Mouse (Mus musculus) forebrain, embryonic 12.5 days (tissue): ENCODE data around the gene Lekr1. TPM values are rescaled to one million over a fixed set of nuclear protein-coding genes. Genes with fewer than 3 reads are reported as not detected.

Experiments used
- ATAC-seq: fragments of 200-750 bp; cut with Nextera tagmentation; 2 replicates; pipeline ENCODE4 v1.8.0; 2017; ENCODE audit warnings: moderate TSS enrichment; ENCODE audit not compliant: low FRiP score
- H3K27ac ChIP-seq: fragments of 300-500 bp; sonication (generic); 2 replicates; pipeline ENCODE4 v1.5.1; 2016; ENCODE audit warnings: mild to moderate bottlenecking
- H3K27me3 ChIP-seq: fragments of 300-500 bp; sonication (generic); 2 replicates; pipeline ENCODE4 v1.6.1; 2016; ENCODE audit warnings: mild to moderate bottlenecking
- H3K36me3 ChIP-seq: fragments of 300-500 bp; sonication (generic); replicated peaks from 2 replicates; pipeline ENCODE4 v1.6.1; 2016; ENCODE audit warnings: mild to moderate bottlenecking
- H3K4me1 ChIP-seq: fragments of 300-500 bp; sonication (generic); 2 replicates; pipeline ENCODE4 v1.6.1; 2016
- H3K4me2 ChIP-seq: fragments of 300-500 bp; sonication (generic); 2 replicates; pipeline ENCODE4 v1.6.1; 2016; ENCODE audit warnings: mild to moderate bottlenecking, moderate library complexity
- H3K4me3 ChIP-seq: fragments of 300-500 bp; sonication (generic); replicated peaks from 2 replicates; pipeline ENCODE4 v1.5.1; 2016; ENCODE audit warnings: mild to moderate bottlenecking
- H3K9ac ChIP-seq: fragments of 300-500 bp; sonication (generic); 2 replicates; pipeline ENCODE4 v1.6.1; 2016; ENCODE audit warnings: mild to moderate bottlenecking
- H3K9me3 ChIP-seq: fragments of 300-500 bp; sonication (generic); 2 replicates; pipeline ENCODE4 v1.6.1; 2016
- WGBS: fragments of 180-500 bp; shearing (Covaris S2); methylation state at CpG from one replicate; pipeline ENCODE4 v1.1.7; 2016; 5-methylcytosine and 5-hydroxymethylcytosine counted together
- polyA plus RNA-seq: library from polyadenylated mRNA; unstranded; fragments of >200 nt; fragmentation: Nextera tagmentation; extraction: Ambion mirVana; gene quantifications from 2 replicates; pipeline ENCODE4 v1.2.1, GENCODE M21; 2016

Lekr1 gene
- polyA plus RNA-seq, 1 experiment from 2014 or later: 7.0 TPM

DNA sequence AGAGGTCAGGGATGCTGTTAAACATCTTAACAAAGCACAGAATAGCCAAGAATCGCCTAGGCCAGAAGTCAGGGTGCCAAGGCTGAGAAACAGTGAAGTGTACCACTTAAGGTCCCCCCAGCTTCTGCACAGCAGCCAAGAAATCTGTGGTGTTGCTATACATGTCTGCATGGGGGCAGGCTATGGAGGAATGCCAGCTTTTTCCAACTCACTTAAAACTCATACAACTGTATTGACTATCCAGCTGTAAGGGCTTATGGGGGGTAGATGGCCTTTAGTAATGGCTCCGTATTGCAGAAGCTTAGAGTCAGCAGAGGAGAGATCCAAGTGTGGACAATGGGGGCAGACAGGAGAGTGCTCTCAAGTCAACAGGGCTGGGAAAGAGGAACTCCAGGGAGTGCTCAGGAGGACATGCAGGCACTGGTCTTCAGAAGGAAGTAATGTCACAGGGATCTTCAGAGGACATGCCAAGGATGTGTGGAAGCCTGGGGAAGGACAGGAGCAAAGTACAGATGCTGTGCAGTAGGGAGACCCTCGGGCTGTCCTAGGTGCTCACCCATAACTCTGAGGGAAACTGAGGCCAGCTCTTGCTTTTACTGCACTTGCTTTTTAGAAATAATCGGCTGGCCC is 181.2 kb downstream of the Lekr1 start:
- no peak overlapping the region for H3K4me2 ChIP-seq
- H3K9me3 ChIP-seq: no peaks in the 10 kb centered on the region
- ATAC-seq: no peak
- no peak overlapping the region for H3K9ac ChIP-seq
- H3K4me3 ChIP-seq: no peak overlapping the region
- WGBS: 82% methylated on average over 4 of the region's 4 CpGs
- H3K27me3 ChIP-seq: no peaks in the 10 kb centered on the region
- no peak overlapping the region for H3K27ac ChIP-seq
- H3K36me3 ChIP-seq: no peaks in the 10 kb centered on the region
- no peaks in the 10 kb centered on the region for H3K4me1 ChIP-seq

DNA sequence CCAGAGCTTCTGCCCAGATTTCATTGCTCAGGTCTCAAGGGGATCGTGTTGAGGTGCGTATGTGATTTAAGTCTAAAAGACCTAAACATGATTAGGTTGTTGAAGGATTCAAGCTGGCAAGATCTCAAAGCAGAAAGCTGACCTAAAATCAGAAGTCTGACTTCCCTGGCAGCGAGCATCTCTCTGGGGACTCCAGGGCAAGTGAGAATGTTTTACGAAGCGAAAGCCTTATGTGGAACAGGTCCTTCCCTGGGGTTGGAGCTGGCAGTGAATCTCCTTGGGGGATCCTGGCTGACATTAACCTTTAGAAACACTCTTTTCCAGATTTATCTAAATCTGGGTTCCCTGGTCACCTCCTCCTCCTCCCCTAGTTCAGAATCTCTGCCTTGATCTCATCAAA is 187.7 kb downstream of the Lekr1 start:
- peaks cover 7% of the 10 kb centered on the region for H3K4me1 ChIP-seq
- no peak for ATAC-seq
- H3K4me3 ChIP-seq: no peak overlapping the region
- no peaks in the 10 kb centered on the region for H3K9me3 ChIP-seq
- no peak overlapping the region for H3K9ac ChIP-seq
- H3K4me2 ChIP-seq: no peak overlapping the region
- H3K36me3 ChIP-seq: no peaks in the 10 kb centered on the region
- H3K27ac ChIP-seq: no peak overlapping the region
- peaks cover 2% of the 10 kb centered on the region for H3K27me3 ChIP-seq
- 89% methylated on average over 5 of the region's 5 CpGs for WGBS

DNA sequence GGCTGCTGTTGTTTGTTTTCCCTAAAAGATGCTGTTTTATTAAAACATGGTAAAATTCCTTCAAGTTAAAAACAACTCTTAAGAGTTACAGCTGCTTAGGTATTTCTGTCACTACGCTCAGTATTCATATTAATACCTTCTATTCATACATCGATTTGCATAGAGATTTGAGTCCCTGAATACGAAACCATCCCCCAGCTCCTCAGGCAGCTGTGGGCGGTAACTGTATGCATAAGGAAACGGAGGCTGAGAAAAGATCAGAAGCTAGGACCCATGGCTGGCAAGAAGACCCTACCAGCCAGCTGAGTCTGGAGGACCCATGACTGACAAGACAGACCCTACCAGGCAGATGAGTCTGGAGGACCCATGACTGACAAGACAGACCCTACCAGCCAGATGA is 189.5 kb downstream of the Lekr1 start:
- Histone ChIP-seq H3K4me1 (peaks cover 12% of the 10 kb centered on the region), H3K4me3 (no peak overlapping the region), H3K36me3 (no peaks in the 10 kb centered on the region), H3K9me3 (no peaks in the 10 kb centered on the region), H3K27me3 (peaks cover 15% of the 10 kb centered on the region), H3K27ac (no peak overlapping the region), H3K4me2 (no peak overlapping the region), H3K9ac (no peak overlapping the region)
- ATAC-seq: no peak
- 90% methylated on average over 5 of the region's 5 CpGs for WGBS

DNA sequence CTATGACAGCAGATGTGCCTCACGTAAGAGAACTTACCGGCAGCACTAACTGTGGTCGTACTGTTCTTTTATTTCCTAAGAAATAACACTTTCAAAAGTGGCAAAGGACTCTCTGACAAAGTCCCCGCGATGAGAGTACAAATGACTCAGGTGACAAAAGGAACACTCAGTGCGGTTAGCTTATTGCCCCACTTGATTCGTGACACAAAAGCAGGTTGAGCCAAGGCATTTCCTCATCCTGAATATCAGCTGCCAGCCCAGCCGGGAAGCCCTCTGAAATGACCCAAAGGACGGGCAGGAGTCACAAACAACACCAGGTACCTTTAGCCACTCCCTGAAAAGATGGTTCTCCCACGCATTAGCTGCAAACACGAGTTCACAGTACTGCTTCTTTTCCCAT is 192.1 kb downstream of the Lekr1 start:
- no peaks in the 10 kb centered on the region for H3K9me3 ChIP-seq
- no peak overlapping the region for H3K4me2 ChIP-seq
- WGBS: 48% methylated on average over 11 of the region's 11 CpGs
- H3K36me3 ChIP-seq: no peaks in the 10 kb centered on the region
- ATAC-seq: no peak
- no peak overlapping the region for H3K9ac ChIP-seq
- H3K27ac ChIP-seq: no peak overlapping the region
- peaks cover 22% of the 10 kb centered on the region for H3K27me3 ChIP-seq
- H3K4me1 ChIP-seq: peaks cover 36% of the 10 kb centered on the region
- no peak overlapping the region for H3K4me3 ChIP-seq

DNA sequence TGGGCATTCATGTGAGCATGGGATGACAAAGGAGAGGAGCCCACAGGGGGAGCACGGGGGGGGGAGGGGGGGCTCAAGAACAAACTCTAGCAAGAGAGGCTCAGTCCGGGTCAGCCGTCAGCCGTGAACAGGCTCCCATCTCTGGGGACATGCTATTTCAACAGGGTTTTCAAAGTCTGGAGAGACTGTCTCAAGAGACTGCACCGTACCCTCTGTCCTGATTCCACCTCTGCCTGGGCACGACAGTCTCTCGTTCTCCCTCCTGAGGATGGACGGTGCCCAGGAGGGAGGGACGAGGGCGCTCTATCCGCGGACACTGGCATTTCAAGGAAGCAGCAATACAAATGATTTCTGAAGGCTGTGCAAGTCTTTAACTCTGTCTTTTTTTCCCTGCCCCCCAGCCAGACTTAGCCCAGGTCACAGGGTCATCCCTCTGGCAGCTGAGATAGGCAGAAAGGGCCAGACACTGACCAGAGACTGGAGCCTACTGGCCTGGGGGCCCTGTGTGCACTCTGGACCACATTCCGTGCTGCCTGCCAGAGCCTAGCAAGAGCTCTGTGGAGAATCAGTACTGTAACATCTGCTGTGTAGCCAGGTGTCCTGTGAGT is 192.8 kb downstream of the Lekr1 start:
- Histone ChIP-seq H3K27me3 (peaks cover 25% of the 10 kb centered on the region), H3K36me3 (no peaks in the 10 kb centered on the region), H3K27ac (no peak overlapping the region), H3K4me3 (no peak overlapping the region), H3K4me2 (0 out of 2 replicates have a peak overlapping the region, but pooled peaks have one; percentile 8), H3K4me1 (peaks cover 41% of the 10 kb centered on the region), H3K9me3 (no peaks in the 10 kb centered on the region), H3K9ac (0 out of 2 replicates have a peak overlapping the region, but pooled peaks have one; percentile 29)
- ATAC-seq: no peak
- WGBS: 17% methylated on average over 13 of the region's 13 CpGs

DNA sequence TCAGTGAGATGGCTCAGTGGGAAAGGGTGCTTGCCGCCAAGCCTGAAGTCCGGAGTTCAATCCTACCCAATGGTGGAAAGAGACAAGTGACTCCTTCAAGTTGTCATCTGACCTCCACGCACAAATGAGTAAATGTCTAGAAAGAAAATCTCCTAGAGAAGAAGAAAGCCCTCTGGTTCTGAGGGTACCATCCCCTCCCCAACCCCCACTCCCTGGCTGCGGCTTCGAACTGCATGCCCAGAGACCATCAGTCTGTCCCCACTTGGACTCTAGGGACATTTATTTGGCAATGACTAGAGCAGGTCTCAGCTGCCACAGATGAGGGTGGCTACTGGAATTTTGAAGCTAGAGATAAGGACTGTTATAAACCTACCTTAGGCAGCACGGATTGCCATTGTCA is 193.7 kb downstream of the Lekr1 start:
- Histone ChIP-seq H3K36me3 (no peaks in the 10 kb centered on the region), H3K27ac (no peak overlapping the region), H3K4me2 (no peak overlapping the region), H3K27me3 (peaks cover 34% of the 10 kb centered on the region), H3K9ac (no peak overlapping the region), H3K4me3 (no peak overlapping the region), H3K9me3 (no peaks in the 10 kb centered on the region), H3K4me1 (peaks cover 45% of the 10 kb centered on the region)
- 93% methylated on average over 6 of the region's 6 CpGs for WGBS
- no peak for ATAC-seq

DNA sequence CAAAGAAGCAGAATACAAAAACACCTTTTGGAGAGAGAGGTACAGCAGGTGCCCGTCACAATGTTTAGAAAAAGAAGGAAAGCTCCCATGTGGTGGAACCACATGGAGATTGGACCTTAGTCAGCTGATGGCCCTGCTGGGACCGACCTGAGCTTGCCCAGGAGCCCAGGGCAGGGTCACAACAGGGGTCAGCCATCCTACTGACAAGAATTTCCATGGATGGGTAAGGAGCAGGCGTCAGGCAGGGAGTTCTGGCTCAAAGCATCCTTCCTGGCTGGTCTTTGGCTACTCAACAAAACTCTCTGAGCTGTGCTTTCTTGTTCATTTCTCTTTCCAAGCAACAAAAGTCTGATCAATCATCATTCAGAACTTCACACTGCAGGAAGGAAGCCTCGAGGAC is 194.9 kb downstream of the Lekr1 start:
- H3K9me3 ChIP-seq: no peaks in the 10 kb centered on the region
- peaks cover 41% of the 10 kb centered on the region for H3K27me3 ChIP-seq
- H3K4me1 ChIP-seq: peaks cover 45% of the 10 kb centered on the region
- H3K36me3 ChIP-seq: no peaks in the 10 kb centered on the region
- ATAC-seq: no peak
- WGBS: 22% methylated on average over 4 of the region's 4 CpGs
- no peak overlapping the region for H3K4me3 ChIP-seq
- H3K4me2 ChIP-seq: no peak overlapping the region
- no peak overlapping the region for H3K9ac ChIP-seq
- H3K27ac ChIP-seq: no peak overlapping the region

DNA sequence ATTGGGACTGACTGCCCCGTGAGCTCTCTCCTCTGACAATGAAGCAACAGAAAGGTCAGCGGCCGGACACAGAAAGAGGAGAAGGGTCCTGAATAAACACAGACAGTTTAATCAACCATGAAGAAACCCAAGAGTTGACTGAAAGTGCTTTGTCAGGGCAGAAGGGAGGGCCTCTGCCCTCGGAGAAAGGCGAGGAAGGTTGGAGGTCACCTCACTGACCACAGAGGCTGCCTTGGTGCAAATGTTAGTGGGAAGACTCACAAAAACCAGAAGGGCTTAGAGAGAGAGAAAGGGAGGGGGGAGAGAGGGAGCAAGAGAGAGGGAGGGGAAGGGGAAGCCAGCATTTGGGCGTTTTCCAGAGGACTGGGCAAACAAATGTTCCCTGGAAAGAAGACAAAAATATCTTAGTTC is 195.4 kb downstream of the Lekr1 start:
- Histone ChIP-seq H3K27ac (no peak overlapping the region), H3K9me3 (no peaks in the 10 kb centered on the region), H3K27me3 (peaks cover 41% of the 10 kb centered on the region), H3K36me3 (no peaks in the 10 kb centered on the region), H3K4me1 (peaks cover 45% of the 10 kb centered on the region), H3K4me2 (no peak overlapping the region), H3K4me3 (no peak overlapping the region), H3K9ac (no peak overlapping the region)
- 4% methylated on average over 6 of the region's 6 CpGs for WGBS
- ATAC-seq: no peak

DNA sequence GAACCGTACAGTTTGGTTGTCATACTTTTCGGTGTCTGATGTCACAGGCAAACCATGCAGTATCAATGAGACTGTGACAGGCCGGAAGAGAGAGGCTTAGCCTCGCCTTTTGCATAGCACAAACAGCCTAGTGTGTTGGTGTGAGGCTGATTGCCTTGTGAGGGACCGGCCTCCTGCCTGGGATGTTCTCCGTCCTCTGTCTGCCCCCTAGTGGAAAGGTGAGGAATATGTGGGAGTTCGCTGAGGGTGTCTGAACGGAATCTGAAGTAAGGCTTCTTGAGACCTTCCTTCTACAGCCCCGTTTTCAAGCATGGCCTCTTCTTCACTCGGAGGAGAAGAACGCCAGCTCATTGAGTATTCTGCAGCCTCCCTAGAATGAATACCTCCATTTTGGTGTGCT is 197.3 kb downstream of the Lekr1 start:
- peak; percentile 93 for ATAC-seq
- H3K4me3 ChIP-seq: no peak overlapping the region
- H3K4me2 ChIP-seq: peak overlapping the region; percentile 43
- H3K9me3 ChIP-seq: no peaks in the 10 kb centered on the region
- no peak overlapping the region for H3K27ac ChIP-seq
- peaks cover 44% of the 10 kb centered on the region for H3K27me3 ChIP-seq
- no peaks in the 10 kb centered on the region for H3K36me3 ChIP-seq
- WGBS: 2% methylated on average over 11 of the region's 11 CpGs
- H3K9ac ChIP-seq: no peak overlapping the region
- peaks cover 43% of the 10 kb centered on the region for H3K4me1 ChIP-seq

DNA sequence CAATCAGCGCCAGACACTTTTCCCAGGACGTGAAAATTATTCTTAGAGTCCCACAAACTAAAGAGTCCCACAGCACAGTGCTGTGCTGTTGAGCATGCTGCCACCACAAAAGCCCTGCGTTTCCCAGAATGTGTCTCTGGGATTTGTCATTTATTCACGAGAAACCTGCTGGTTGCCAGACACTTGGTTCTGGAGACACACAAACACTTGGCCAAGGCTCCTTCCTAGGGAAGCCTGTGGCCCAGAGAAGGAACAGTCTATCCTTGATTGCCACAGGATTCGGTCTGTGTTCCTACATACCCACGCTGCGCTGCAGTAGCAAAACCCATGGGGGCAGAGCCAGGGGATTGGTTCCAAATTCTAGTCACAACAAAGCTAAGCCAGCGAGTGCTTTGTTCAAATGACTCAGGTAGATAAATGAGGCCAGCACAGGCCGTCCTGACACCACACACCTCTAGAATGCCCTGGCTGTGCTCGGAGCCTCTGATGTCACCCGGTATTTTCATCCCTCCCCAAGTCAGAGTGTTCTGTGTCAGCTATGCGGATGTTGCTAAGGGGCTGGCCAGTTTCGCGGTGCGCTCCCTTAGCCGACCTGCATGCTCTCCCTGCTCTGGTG is 197.8 kb downstream of the Lekr1 start:
- 33% methylated on average over 16 of the region's 16 CpGs for WGBS
- no peak for ATAC-seq
- no peak overlapping the region for H3K9ac ChIP-seq
- H3K27ac ChIP-seq: no peak overlapping the region
- no peaks in the 10 kb centered on the region for H3K9me3 ChIP-seq
- H3K4me3 ChIP-seq: no peak overlapping the region
- H3K27me3 ChIP-seq: peaks cover 41% of the 10 kb centered on the region
- peak overlapping the region; percentile 43 for H3K4me2 ChIP-seq
- peaks cover 37% of the 10 kb centered on the region for H3K4me1 ChIP-seq
- H3K36me3 ChIP-seq: no peaks in the 10 kb centered on the region

DNA sequence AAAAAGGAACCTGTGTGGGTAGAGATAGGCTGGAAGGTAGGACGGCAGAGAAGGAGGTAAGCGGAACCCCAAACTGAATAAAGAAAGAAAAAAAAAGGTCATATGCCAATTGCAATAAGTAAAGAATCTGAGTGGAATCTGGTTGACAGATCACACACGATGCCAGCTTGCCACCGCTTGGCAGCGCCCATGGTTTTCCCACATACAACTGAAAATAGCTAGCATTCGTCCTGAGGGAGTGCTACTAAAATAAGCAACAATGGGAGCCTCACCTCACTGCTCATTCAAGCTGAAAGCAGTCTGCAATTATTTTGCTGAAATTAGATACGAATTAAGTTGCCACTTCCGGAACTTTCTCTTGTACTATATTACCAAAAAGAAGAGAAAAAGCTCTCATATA is 202.9 kb downstream of the Lekr1 start:
- WGBS: 89% methylated on average over 8 of the region's 8 CpGs
- no peak overlapping the region for H3K9ac ChIP-seq
- ATAC-seq: no peak
- H3K36me3 ChIP-seq: no peaks in the 10 kb centered on the region
- no peak overlapping the region for H3K27ac ChIP-seq
- H3K4me2 ChIP-seq: no peak overlapping the region
- no peak overlapping the region for H3K4me3 ChIP-seq
- H3K9me3 ChIP-seq: no peaks in the 10 kb centered on the region
- peaks cover 16% of the 10 kb centered on the region for H3K4me1 ChIP-seq
- H3K27me3 ChIP-seq: peaks cover 18% of the 10 kb centered on the region

DNA sequence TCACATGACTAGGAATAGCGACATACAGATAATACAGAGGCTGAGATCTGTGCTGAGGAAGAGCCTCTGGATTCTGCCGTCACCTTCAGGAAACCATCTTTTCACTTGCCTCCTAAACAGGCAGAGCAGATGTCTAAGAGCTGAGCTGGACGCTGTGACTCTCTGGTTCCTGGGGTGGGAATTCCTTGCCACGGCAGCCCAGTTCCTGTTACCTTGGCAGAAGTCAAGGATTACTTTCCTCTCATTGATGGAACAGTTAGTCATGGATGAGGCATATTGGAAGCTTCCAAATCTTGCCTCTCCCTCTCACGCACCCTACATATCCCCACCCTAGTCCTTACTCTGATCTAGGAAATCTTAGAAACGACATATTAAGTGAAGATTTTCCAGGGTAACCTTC is 203.7 kb downstream of the Lekr1 start:
- no peak overlapping the region for H3K4me3 ChIP-seq
- H3K4me1 ChIP-seq: peaks cover 13% of the 10 kb centered on the region
- no peaks in the 10 kb centered on the region for H3K36me3 ChIP-seq
- H3K4me2 ChIP-seq: no peak overlapping the region
- H3K27me3 ChIP-seq: peaks cover 10% of the 10 kb centered on the region
- H3K9ac ChIP-seq: no peak overlapping the region
- H3K27ac ChIP-seq: no peak overlapping the region
- 80% methylated on average over 6 of the region's 6 CpGs for WGBS
- H3K9me3 ChIP-seq: no peaks in the 10 kb centered on the region
- no peak for ATAC-seq

DNA sequence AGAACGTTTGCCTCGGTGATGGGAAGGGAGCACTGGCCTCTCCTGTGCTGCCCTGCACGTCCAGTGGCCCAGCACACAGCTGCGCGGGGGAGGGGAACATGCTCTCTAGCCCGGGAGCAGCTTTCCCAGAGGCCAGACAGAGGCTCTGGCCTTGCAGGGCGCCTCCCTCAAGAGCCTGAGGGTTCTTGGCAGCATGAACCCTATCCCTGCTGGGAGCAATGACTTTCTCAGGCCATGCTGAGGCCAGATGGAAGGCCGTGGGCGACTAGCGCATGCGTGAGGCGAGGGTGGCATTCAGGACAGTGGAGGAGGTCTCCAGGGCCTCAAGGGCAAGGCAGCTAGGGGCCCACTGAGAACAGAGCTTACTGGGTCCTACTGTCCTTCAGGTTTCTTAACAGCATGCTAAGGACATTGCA is 205.2 kb downstream of the Lekr1 start:
- ATAC-seq: peak; percentile 67
- H3K27me3 ChIP-seq: peaks cover 4% of the 10 kb centered on the region; the same call in 1 of the 2 replicates
- H3K9ac ChIP-seq: peak overlapping the region; percentile 29; the same call in 1 of the 2 replicates
- H3K4me1 ChIP-seq: peaks cover 13% of the 10 kb centered on the region
- H3K9me3 ChIP-seq: no peaks in the 10 kb centered on the region
- no peaks in the 10 kb centered on the region for H3K36me3 ChIP-seq
- no peak overlapping the region for H3K27ac ChIP-seq
- H3K4me3 ChIP-seq: no peak overlapping the region
- WGBS: 7% methylated on average over 12 of the region's 12 CpGs
- H3K4me2 ChIP-seq: peak overlapping the region; percentile 29
